Mouse (Mus musculus): ENCODE results near the gene Tmem200c. TPM values are rescaled to one million over a fixed set of nuclear protein-coding genes. Genes with fewer than 3 reads are reported as not detected.

Gene Tmem200c
- polyA plus RNA-seq, 1 experiment from 2014 or later = 1.5 TPM

Other genes starting within 250 kb of the Tmem200c start
- 153 and 173 TPM in 2 replicates for gene Epb41l3, start 249.1 kb downstream of the Tmem200c start, polyA plus RNA-seq (2015; fragmentation: Nextera tagmentation; extraction: Ambion mirVana)